Mouse (Mus musculus) naive thymus-derived CD4-positive, alpha-beta T cell, adult 5 months (primary cell): ENCODE measurements around the gene Kcnt2. TPM values are rescaled to one million over a fixed set of nuclear protein-coding genes. Genes with fewer than 3 reads are reported as not detected.

Source experiments
- polyA plus RNA-seq: library from polyadenylated mRNA; unstranded; fragments of 100-300 nt; shearing (Covaris generic); gene quantifications from one replicate; pipeline ENCODE4 v1.2.1, GENCODE M21; 2017

Gene Kcnt2
- polyA plus RNA-seq: not detected

DNA sequence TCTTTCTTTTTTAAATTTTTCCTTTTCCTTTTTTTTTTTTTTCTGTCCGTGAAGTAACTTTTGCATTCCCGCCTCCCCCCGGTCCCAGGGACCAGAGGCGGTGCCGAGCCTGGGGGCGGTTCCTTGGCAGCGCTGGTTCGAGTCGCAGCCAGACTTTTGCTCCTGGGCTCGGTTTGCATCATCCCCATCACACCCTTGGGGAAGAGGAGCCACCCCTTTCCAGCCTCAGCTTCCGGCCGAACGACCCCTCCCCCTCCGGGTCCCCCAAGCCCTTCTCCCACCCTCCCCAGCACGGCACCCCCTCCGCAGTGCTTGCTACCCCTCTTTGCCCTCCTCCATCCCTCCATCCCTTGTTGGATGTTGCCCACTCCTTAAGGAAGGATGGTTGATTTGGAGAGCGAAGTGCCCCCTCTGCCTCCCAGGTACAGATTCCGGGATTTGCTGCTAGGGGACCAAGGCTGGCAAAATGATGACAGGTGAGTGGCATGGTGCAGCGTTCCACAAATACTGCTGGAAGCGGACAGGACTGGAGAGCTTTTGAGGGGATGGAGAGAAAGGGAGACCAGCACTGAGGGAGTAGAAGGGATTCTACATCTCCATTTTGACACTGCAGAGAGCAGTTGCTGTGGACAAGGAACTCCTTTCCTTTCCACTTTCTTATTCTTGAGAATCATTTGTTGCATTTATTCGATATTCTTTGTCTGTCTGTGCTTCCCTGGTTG, at the start of gene Kcnt2:
Kcnt2 (plus strand) TSS at position 283 of the 722 bp plus-strand sequence.

Other genes with a start within 250 kb of the Kcnt2 start
- 0.15 TPM for gene Cfh, start 62.4 kb upstream of the Kcnt2 start, polyA plus RNA-seq